Comparison of ENCODE assay signal across 26 mouse cellular contexts in the genomic region with DNA sequence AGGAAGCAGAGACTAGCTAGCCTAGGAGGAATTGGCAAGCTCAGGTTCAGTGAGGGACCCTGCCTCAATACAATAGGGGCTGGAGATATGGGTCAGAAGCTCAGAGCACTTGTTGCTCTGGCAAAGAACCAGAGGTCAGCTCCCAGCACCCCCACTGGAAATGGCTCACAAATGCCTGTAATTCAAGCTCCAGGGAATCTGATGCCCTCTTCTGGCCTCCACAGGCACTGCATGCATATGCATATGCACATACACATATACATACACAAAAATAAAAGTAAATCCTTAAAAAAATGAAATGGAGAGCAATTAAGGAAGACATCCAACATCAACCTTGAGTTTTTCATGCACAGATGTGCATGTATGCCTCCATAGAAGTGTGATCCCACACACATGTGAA. TPM values are rescaled to one million over a fixed set of nuclear protein-coding genes. Genes with fewer than 3 reads are reported as not detected.
DNase-seq lines count a peak whose midpoint lies in the region; ATAC-seq and TF ChIP-seq lines count a peak whose summit lies in the region.
"Had no signal": no experiment of that assay in that cellular context is flagged by ENCODE, and none has a peak within 500 bp of the region (broad histone marks: within the 10 kb centered on the region; RNA-seq: fewer than 3 reads in every experiment).

No protein-coding gene starts in this region.

- no peak overlapping the region for H3K27ac ChIP-seq in heart, postnatal 0 days (ENCODE audit: low read depth)
- no peak overlapping the region for H3K27ac ChIP-seq in liver, embryonic 11.5 days (ENCODE audit: low read depth, low read length)
- H3K27ac ChIP-seq: embryonic facial prominence, embryonic 13.5 days; limb, embryonic 13.5 days had no signal

- ATAC-seq in heart, postnatal 0 days (ENCODE audit: insufficient read depth, low read depth) = no peak
- no peak for ATAC-seq in liver, embryonic 11.5 days (replicated peaks; ENCODE audit: low FRiP score)
- ATAC-seq: forebrain, embryonic 16.5 days; hindbrain, embryonic 16.5 days; midbrain, embryonic 16.5 days had no signal

- H3K36me3 ChIP-seq in heart, postnatal 0 days (replicated peaks; ENCODE audit: control insufficient read depth, insufficient read depth, low read length) = no peaks in the 10 kb centered on the region
- H3K36me3 ChIP-seq in liver, embryonic 11.5 days (ENCODE audit: control insufficient read depth, insufficient read depth, low read length) = no peaks in the 10 kb centered on the region
- H3K36me3 ChIP-seq: embryonic facial prominence, embryonic 13.5 days; heart, embryonic 12.5 days; limb, embryonic 13.5 days had no signal

- no peak for DNase-seq in heart, postnatal 0 days (ENCODE audit: low spot score)
- no peak for DNase-seq in heart, postnatal 4 days
- DNase-seq in liver (peak; percentile 24), ES-CJ7 (ENCODE audit: low read depth, low spot score) (peak; percentile 34), ZHBTc4 (ENCODE audit: low read depth, low spot score) (peak; percentile 55), MN1 (ENCODE audit: low spot score) (no peak)
- no peak for DNase-seq in liver, embryonic 11.5 days (ENCODE audit: low spot score)
- DNase-seq in testis, postnatal 14 days (ENCODE audit: low spot score) = no peak
- DNase-seq: adrenal gland, postnatal 14 days; B cell, adult 2 months; cerebellum, adult 11 months; cerebellum, postnatal 14 days; heart, postnatal 36 days; kidney, adult 8-10 months; kidney, postnatal 4 days; lung, adult 18-20 months; lung, postnatal 14 days; thymus, postnatal 14 days had no signal

- H3K4me3 ChIP-seq in heart, postnatal 0 days (ENCODE audit: low read depth, low read length) = no peak overlapping the region
- H3K4me3 ChIP-seq in liver, embryonic 11.5 days (ENCODE audit: low read depth, low read length) = no peak overlapping the region
- H3K4me3 ChIP-seq: embryonic facial prominence, embryonic 13.5 days; heart, embryonic 12.5 days; limb, embryonic 13.5 days had no signal

- no peak for TF ChIP-seq EP300 in heart, postnatal 0 days (IDR thresholded peaks at IDR 0.05; ENCODE audit: low read depth)

- H3K4me1 ChIP-seq in heart, postnatal 0 days (ENCODE audit: control insufficient read depth, insufficient read depth) = no peaks in the 10 kb centered on the region
- no peaks in the 10 kb centered on the region for H3K4me1 ChIP-seq in liver, embryonic 11.5 days (replicated peaks; ENCODE audit: control insufficient read depth, insufficient read depth, low read length)

- H3K9me3 ChIP-seq in heart, postnatal 0 days (replicated peaks; ENCODE audit: control insufficient read depth, low read length) = no peaks in the 10 kb centered on the region
- no peaks in the 10 kb centered on the region for H3K9me3 ChIP-seq in liver, embryonic 11.5 days (ENCODE audit: control insufficient read depth, low read length)
- H3K9me3 ChIP-seq: embryonic facial prominence, embryonic 13.5 days had no signal

- 0 out of 2 replicates have a peak, but pooled peaks have one; percentile 3 for TF ChIP-seq CTCF in heart, postnatal 0 days (IDR thresholded peaks at IDR 0.05; ENCODE audit: low read depth)

- no peak overlapping the region for H3K4me2 ChIP-seq in heart, postnatal 0 days (ENCODE audit: low read depth, low read length)
- no peak overlapping the region for H3K4me2 ChIP-seq in liver, embryonic 11.5 days
- H3K4me2 ChIP-seq: embryonic facial prominence, embryonic 13.5 days; heart, embryonic 12.5 days; limb, embryonic 13.5 days had no signal

- no peak overlapping the region for H3K9ac ChIP-seq in heart, postnatal 0 days (replicated peaks; ENCODE audit: low read depth, low read length)
- H3K9ac ChIP-seq in liver, embryonic 11.5 days (ENCODE audit: low read depth, low read length) = no peak overlapping the region
- H3K9ac ChIP-seq: embryonic facial prominence, embryonic 13.5 days; heart, embryonic 12.5 days; limb, embryonic 13.5 days had no signal

- H3K27me3 ChIP-seq in heart, postnatal 0 days (ENCODE audit: control insufficient read depth, insufficient read depth, low read length) = no peaks in the 10 kb centered on the region
- H3K27me3 ChIP-seq in liver, embryonic 11.5 days (replicated peaks; ENCODE audit: control insufficient read depth, insufficient read depth, low read length) = no peaks in the 10 kb centered on the region
- H3K27me3 ChIP-seq: embryonic facial prominence, embryonic 13.5 days; heart, embryonic 12.5 days; limb, embryonic 13.5 days had no signal

RNA-seq across cellular contexts. Expression of gene Metap1d, which starts 24.7 kb away (rescaled TPM):
- 7.7 and 22.6 TPM in 2 replicates for total RNA-seq in heart, postnatal 0 days (2014; rRNA removed; ENCODE audit: low replicate concordance)
- 40.6 and 42.4 TPM in 2 replicates for polyA plus RNA-seq in heart, postnatal 0 days (2015; fragmentation: Nextera tagmentation; extraction: Ambion mirVana)
- 10 to 100 TPM; 35.1 to 37.1 TPM for total RNA-seq in heart, postnatal 4 days (2021)
- 35.7 and 37.7 TPM in 2 replicates for polyA plus RNA-seq in liver, embryonic 11.5 days (2014; fragmentation: Nextera tagmentation; extraction: Ambion mirVana)

RNA-seq across cellular contexts. Expression of gene Dlx1, which starts 50.1 kb away (rescaled TPM):
- total RNA-seq in heart, postnatal 0 days (2014; rRNA removed; ENCODE audit: low replicate concordance) = not detected in 2 replicates
- 0.05 TPM in 1 of 2 replicates, not detected in the other for polyA plus RNA-seq in heart, postnatal 0 days (2015; fragmentation: Nextera tagmentation; extraction: Ambion mirVana)
- total RNA-seq in heart, postnatal 4 days (2021) = under 1 TPM; 0.14 to 0.43 TPM
- 1.1 and 2.2 TPM in 2 replicates for polyA plus RNA-seq in liver, embryonic 11.5 days (2014; fragmentation: Nextera tagmentation; extraction: Ambion mirVana)
- total RNA-seq: granulocyte monocyte progenitor cell, adult 5-6 weeks; megakaryocyte, adult 5-6 weeks had no signal

Comparison
In these comparisons a context has a peak if more than half of its experiments do, and no peak if none do; other contexts are left out.
1. DNase-seq: peak in liver (single experiment), ES-CJ7 (single experiment) and ZHBTc4 (single experiment); none in heart, postnatal 0 days (single experiment), heart, postnatal 4 days (single experiment), liver, embryonic 11.5 days (single experiment), testis, postnatal 14 days (single experiment) and MN1 (single experiment).